Mouse (Mus musculus) intestine, embryonic 14.5 days (tissue): Measurements from ENCODE around the gene Fam160b1. TPM values are rescaled to one million over a fixed set of nuclear protein-coding genes. Genes with fewer than 3 reads are reported as not detected.

Experiments
- ATAC-seq: fragments of 200-750 bp; cut with Nextera tagmentation; replicated peaks from 2 replicates; pipeline ENCODE4 v1.8.0; 2017; ENCODE audit warnings: low read depth, moderate number of reproducible peaks, moderate TSS enrichment, moderate library complexity; ENCODE audit not compliant: low FRiP score, low TSS enrichment
- DNase-seq: peaks from one replicate; pipeline ENCODE4 v3.0.0-alpha.2; 2018; ENCODE audit warnings: low spot score
- H3K27ac ChIP-seq: fragments of 300-500 bp; sonication (generic); 2 replicates; pipeline ENCODE4 v1.5.1; 2014; ENCODE audit warnings: low read depth, mild to moderate bottlenecking, control low read depth
- H3K27me3 ChIP-seq: fragments of 300-500 bp; sonication (generic); replicated peaks from 2 replicates; pipeline ENCODE4 v1.6.1; 2014; ENCODE audit warnings: low read length, control low read depth; ENCODE audit not compliant: control insufficient read depth, insufficient read depth
- H3K36me3 ChIP-seq: fragments of 300-500 bp; sonication (generic); 2 replicates; pipeline ENCODE4 v1.6.1; 2014; ENCODE audit warnings: low read length, control low read depth; ENCODE audit not compliant: control insufficient read depth, insufficient read depth
- H3K4me1 ChIP-seq: fragments of 300-500 bp; sonication (generic); replicated peaks from 2 replicates; pipeline ENCODE4 v1.6.1; 2014; ENCODE audit warnings: low read length, control low read depth, mixed read lengths; ENCODE audit not compliant: control insufficient read depth, insufficient read depth
- H3K4me2 ChIP-seq: fragments of 300-500 bp; sonication (generic); 2 replicates; pipeline ENCODE4 v1.6.1; 2014; ENCODE audit warnings: low read length
- H3K4me3 ChIP-seq: fragments of 300-500 bp; sonication (generic); 2 replicates; pipeline ENCODE4 v1.5.1; 2014; ENCODE audit warnings: low read depth, low read length, control low read depth, mixed read lengths
- H3K9ac ChIP-seq: fragments of 300-500 bp; sonication (generic); 2 replicates; pipeline ENCODE4 v1.6.1; 2014; ENCODE audit warnings: mild to moderate bottlenecking, low read length
- H3K9me3 ChIP-seq: fragments of 300-500 bp; sonication (generic); 2 replicates; pipeline ENCODE4 v1.6.1; 2016; ENCODE audit warnings: low read length, control low read depth; ENCODE audit not compliant: control insufficient read depth
- WGBS: fragments of 180-500 bp; shearing (Covaris S2); extraction: QIAGEN DNeasy Blood & Tissue Kit; methylation state at CpG from one replicate; pipeline ENCODE4 v1.1.7; 2014; 5-methylcytosine and 5-hydroxymethylcytosine counted together
- polyA plus RNA-seq: library from polyadenylated mRNA; unstranded; fragments of >200 nt; fragmentation: Nextera tagmentation; extraction: Ambion mirVana; gene quantifications from 2 replicates; pipeline ENCODE4 v1.2.1, GENCODE M21; 2014

Fam160b1 gene
- 16.4 and 18.2 TPM in 2 replicates for polyA plus RNA-seq

GRCm38 (mm10) chr19:57360341-57361130 is at the start of gene Fam160b1:
Gene Fam160b1 (plus strand): TSS chr19:57360680.
- 1% methylated on average over 62 of the region's 70 CpGs for WGBS
- H3K9me3 ChIP-seq: no peaks in the 10 kb centered on the region
- peak within 1 kb of the TSS; percentile 86 for H3K4me3 ChIP-seq
- H3K27ac ChIP-seq: peak within 1 kb of the TSS; percentile 94
- DNase-seq: peak; percentile 98
- peak within 1 kb of the TSS; percentile 97 for H3K9ac ChIP-seq
- H3K4me2 ChIP-seq: peak within 1 kb of the TSS; percentile 79
- peaks cover 49% of the 10 kb centered on the region for H3K4me1 ChIP-seq
- H3K36me3 ChIP-seq: no peaks in the 10 kb centered on the region
- ATAC-seq: peak; percentile 87
- no peaks in the 10 kb centered on the region for H3K27me3 ChIP-seq

- Histone ChIP-seq H3K4me2 (no peak overlapping the region), H3K4me1 (peaks cover 8% of the 10 kb centered on the region), H3K36me3 (no peaks in the 10 kb centered on the region), H3K27ac (no peak overlapping the region), H3K27me3 (0 out of 2 replicates have a peak, but pooled peaks cover 10% of the 10 kb centered on the region), H3K9ac (no peak overlapping the region), H3K4me3 (no peak overlapping the region), H3K9me3 (no peaks in the 10 kb centered on the region)
- DNase-seq (no peak), ATAC-seq (no peak)
- 62% methylated on average over 10 of the region's 10 CpGs for WGBS
Observed at GRCm38 (mm10) chr19:57313226-57313625, 47.3 kb upstream of the Fam160b1 start.

- Histone ChIP-seq H3K27ac (no peak overlapping the region), H3K4me3 (peak overlapping the region; percentile 47), H3K9ac (no peak overlapping the region), H3K9me3 (no peaks in the 10 kb centered on the region), H3K4me2 (peak overlapping the region; percentile 91), H3K4me1 (peaks cover 8% of the 10 kb centered on the region), H3K27me3 (0 out of 2 replicates have a peak, but pooled peaks cover 10% of the 10 kb centered on the region), H3K36me3 (no peaks in the 10 kb centered on the region)
- whole genome bisulfite sequencing: 80% methylated on average over 3 of the region's 3 CpGs
- no peak for DNase-seq
- no peak for ATAC-seq
Observed at GRCm38 (mm10) chr19:57313891-57314345, 46.6 kb upstream of the Fam160b1 start.

GRCm38 (mm10) chr19:57314346-57315012 is 46.0 kb upstream of the Fam160b1 start, which contains the start of gene Ablim1:
Gene Ablim1 (minus strand): TSS chr19:57314919.
- peak within 1 kb of the TSS; percentile 47 for H3K4me3 ChIP-seq
- H3K27me3 ChIP-seq: 0 out of 2 replicates have a peak, but pooled peaks cover 10% of the 10 kb centered on the region
- DNase-seq (peak; percentile 73), ATAC-seq (peak; percentile 75)
- no peaks in the 10 kb centered on the region for H3K36me3 ChIP-seq
- H3K4me1 ChIP-seq: peaks cover 8% of the 10 kb centered on the region
- H3K9me3 ChIP-seq: no peaks in the 10 kb centered on the region
- WGBS: 2% methylated on average over 48 of the region's 52 CpGs
- peak within 1 kb of the TSS; percentile 53 for H3K9ac ChIP-seq
- peak within 1 kb of the TSS; percentile 91 for H3K4me2 ChIP-seq
- no peak within 1 kb of the TSS for H3K27ac ChIP-seq

- peak overlapping the region; percentile 47 for H3K4me3 ChIP-seq
- H3K4me2 ChIP-seq: peak overlapping the region; percentile 91
- H3K9ac ChIP-seq: peak overlapping the region; percentile 53
- no peaks in the 10 kb centered on the region for H3K36me3 ChIP-seq
- no peak overlapping the region for H3K27ac ChIP-seq
- ATAC-seq (peak; percentile 32; the same call in 1 of the 2 replicates), DNase-seq (no peak)
- H3K4me1 ChIP-seq: peaks cover 8% of the 10 kb centered on the region
- 0 out of 2 replicates have a peak, but pooled peaks cover 10% of the 10 kb centered on the region for H3K27me3 ChIP-seq
- 43% methylated on average over 11 of the region's 11 CpGs for WGBS
- no peaks in the 10 kb centered on the region for H3K9me3 ChIP-seq
Observed at GRCm38 (mm10) chr19:57315013-57315565, 45.4 kb upstream of the Fam160b1 start.

- DNase-seq: no peak
- 82% methylated on average over 3 of the region's 3 CpGs for WGBS
- H3K9me3 ChIP-seq: no peaks in the 10 kb centered on the region
Observed at GRCm38 (mm10) chr19:57316597-57316996, 43.9 kb upstream of the Fam160b1 start.

GRCm38 (mm10) chr19:57320656-57321382 is 39.7 kb upstream of the Fam160b1 start:
- DNase-seq: no peak
- no peak overlapping the region for H3K4me3 ChIP-seq
- H3K36me3 ChIP-seq: no peaks in the 10 kb centered on the region
- no peaks in the 10 kb centered on the region for H3K27me3 ChIP-seq
- no peaks in the 10 kb centered on the region for H3K4me1 ChIP-seq
- 83% methylated on average over 9 of the region's 9 CpGs for WGBS
- H3K27ac ChIP-seq: no peak overlapping the region
- no peak overlapping the region for H3K9ac ChIP-seq
- no peak for ATAC-seq
- H3K9me3 ChIP-seq: no peaks in the 10 kb centered on the region
- H3K4me2 ChIP-seq: no peak overlapping the region

More at GRCm38 (mm10) chr19:57316597-57316996, 43.9 kb upstream of the Fam160b1 start:
- Histone ChIP-seq H3K27me3 (0 out of 2 replicates have a peak, but pooled peaks cover 10% of the 10 kb centered on the region), H3K4me2 (no peak overlapping the region), H3K4me3 (no peak overlapping the region), H3K9ac (no peak overlapping the region), H3K4me1 (peaks cover 8% of the 10 kb centered on the region), H3K27ac (no peak overlapping the region), H3K36me3 (no peaks in the 10 kb centered on the region)
- ATAC-seq: no peak

- Histone ChIP-seq H3K27me3 (no peaks in the 10 kb centered on the region), H3K4me3 (no peak overlapping the region), H3K4me1 (no peaks in the 10 kb centered on the region), H3K36me3 (no peaks in the 10 kb centered on the region), H3K4me2 (no peak overlapping the region), H3K9ac (no peak overlapping the region), H3K9me3 (no peaks in the 10 kb centered on the region), H3K27ac (no peak overlapping the region)
- DNase-seq (no peak), ATAC-seq (no peak)
- WGBS: 79% methylated on average over 3 of the region's 3 CpGs
Observed at GRCm38 (mm10) chr19:57321839-57322238, 38.6 kb upstream of the Fam160b1 start.
